Mouse (Mus musculus): Measurements from ENCODE around the gene Xdh. TPM values are rescaled to one million over a fixed set of nuclear protein-coding genes. Genes with fewer than 3 reads are reported as not detected.
A peak's percentile ranks its signal among the peaks of the same experiment; 100 is the strongest.

The Xdh gene
- polyA plus RNA-seq, 1 experiment from 2014 or later: 0.11 TPM

DNA sequence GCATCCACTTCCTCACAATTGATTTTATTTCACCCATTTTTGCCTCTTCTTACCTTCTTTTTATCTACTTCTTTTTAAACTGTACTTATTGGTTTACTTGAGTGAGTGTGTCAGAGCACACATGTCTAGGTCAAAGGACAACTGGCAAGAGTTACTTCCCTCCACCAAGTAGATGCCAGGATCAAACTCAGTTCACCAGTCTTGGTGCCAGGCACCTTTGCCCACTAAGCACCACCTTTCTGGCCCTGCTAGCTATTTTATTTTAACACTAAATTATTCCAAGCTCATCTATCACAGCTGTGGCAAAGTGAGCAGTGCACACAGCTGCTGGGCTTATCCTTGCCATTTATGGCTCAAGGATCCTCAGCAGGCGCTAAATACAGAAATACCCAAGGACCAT lies 46.9 kb downstream of the Xdh start:
- H3K4me1 ChIP-seq (replicated peaks; ENCODE audit: control insufficient read depth, insufficient read depth, low read length): no peaks in the 10 kb centered on the region
- no peak overlapping the region for H3K27ac ChIP-seq (ENCODE audit: low read depth, low read length)
- H3K9ac ChIP-seq (ENCODE audit: low read length): no peak overlapping the region
- no peaks in the 10 kb centered on the region for H3K9me3 ChIP-seq (ENCODE audit: control insufficient read depth, low read length)
- no peaks in the 10 kb centered on the region for H3K36me3 ChIP-seq (ENCODE audit: control insufficient read depth, insufficient read depth, low read length)
- H3K27me3 ChIP-seq (ENCODE audit: control insufficient read depth, insufficient read depth, low read length): no peaks in the 10 kb centered on the region
- H3K4me2 ChIP-seq (ENCODE audit: low read depth, low read length, severe bottlenecking): no peak overlapping the region
- 100% methylated on average over 1 of the region's 1 CpGs for WGBS
- ATAC-seq (replicated peaks; ENCODE audit: low FRiP score) (no peak), DNase-seq (ENCODE audit: low spot score) (no peak)
- no peak overlapping the region for H3K4me3 ChIP-seq (ENCODE audit: low read depth, low read length)

DNA sequence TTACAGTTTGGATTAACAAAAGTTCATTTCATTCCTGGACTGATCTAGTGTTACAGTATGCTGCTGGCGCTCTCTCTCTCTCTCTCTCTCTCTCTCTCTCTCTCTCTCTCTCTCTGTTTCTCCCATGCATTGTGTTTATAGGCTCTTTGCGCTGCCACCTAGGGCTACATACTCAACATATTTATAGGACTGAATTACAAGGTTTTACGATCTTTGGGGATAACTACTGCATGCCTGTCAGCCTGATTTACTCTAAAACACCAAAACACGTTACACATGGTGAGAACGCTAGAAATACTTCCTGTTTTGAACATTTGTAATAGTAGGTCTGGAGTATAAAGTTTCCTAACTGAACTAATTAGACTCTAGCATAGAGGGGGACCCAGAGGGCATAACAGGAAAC lies 47.8 kb downstream of the Xdh start:
- 80% methylated on average over 5 of the region's 5 CpGs for WGBS
- Histone ChIP-seq H3K9me3 (ENCODE audit: control insufficient read depth, low read length) (no peaks in the 10 kb centered on the region), H3K4me2 (ENCODE audit: low read depth, low read length, severe bottlenecking) (no peak overlapping the region), H3K9ac (ENCODE audit: low read length) (no peak overlapping the region), H3K27ac (ENCODE audit: low read depth, low read length) (no peak overlapping the region), H3K27me3 (ENCODE audit: control insufficient read depth, insufficient read depth, low read length) (no peaks in the 10 kb centered on the region), H3K4me1 (replicated peaks; ENCODE audit: control insufficient read depth, insufficient read depth, low read length) (no peaks in the 10 kb centered on the region), H3K4me3 (ENCODE audit: low read depth, low read length) (no peak overlapping the region), H3K36me3 (ENCODE audit: control insufficient read depth, insufficient read depth, low read length) (no peaks in the 10 kb centered on the region)
- no peak for ATAC-seq (replicated peaks; ENCODE audit: low FRiP score)
- DNase-seq (ENCODE audit: low spot score): no peak

- Histone ChIP-seq H3K4me3 (ENCODE audit: low read depth, low read length) (no peak overlapping the region), H3K36me3 (ENCODE audit: control insufficient read depth, insufficient read depth, low read length) (no peaks in the 10 kb centered on the region), H3K27ac (ENCODE audit: low read depth, low read length) (no peak overlapping the region), H3K9ac (ENCODE audit: low read length) (no peak overlapping the region), H3K4me2 (ENCODE audit: low read depth, low read length, severe bottlenecking) (no peak overlapping the region), H3K9me3 (ENCODE audit: control insufficient read depth, low read length) (no peaks in the 10 kb centered on the region), H3K4me1 (replicated peaks; ENCODE audit: control insufficient read depth, insufficient read depth, low read length) (no peaks in the 10 kb centered on the region), H3K27me3 (ENCODE audit: control insufficient read depth, insufficient read depth, low read length) (no peaks in the 10 kb centered on the region)
- WGBS: 85% methylated on average over 5 of the region's 5 CpGs
- ATAC-seq (replicated peaks; ENCODE audit: low FRiP score) (no peak), DNase-seq (ENCODE audit: low spot score) (no peak)
These were observed 55.6 kb downstream of the Xdh start for GRCm38 (mm10) chr17:73894399-73894798.

DNA sequence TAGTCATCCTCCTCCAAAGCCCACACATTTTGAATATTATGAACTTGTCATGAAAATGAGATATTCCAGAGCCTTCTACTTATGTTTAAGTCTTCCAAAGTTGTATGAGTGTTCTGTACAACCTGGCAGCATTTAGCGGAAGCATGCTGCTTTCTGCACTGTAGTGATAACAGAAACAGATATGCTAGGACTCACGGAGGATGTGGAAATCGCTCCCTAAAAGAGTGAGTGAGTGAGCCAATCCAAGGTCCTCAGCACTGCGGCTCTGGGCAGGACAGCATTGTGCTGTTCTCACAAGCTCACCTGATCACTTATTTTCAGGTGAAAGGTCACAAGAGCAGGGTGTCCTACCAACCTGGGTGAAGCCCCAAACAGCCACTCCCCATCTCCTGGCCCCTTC lies 56.2 kb downstream of the Xdh start:
- H3K4me3 ChIP-seq (ENCODE audit: low read depth, low read length): no peak overlapping the region
- no peak overlapping the region for H3K4me2 ChIP-seq (ENCODE audit: low read depth, low read length, severe bottlenecking)
- no peaks in the 10 kb centered on the region for H3K9me3 ChIP-seq (ENCODE audit: control insufficient read depth, low read length)
- H3K9ac ChIP-seq (ENCODE audit: low read length): no peak overlapping the region
- H3K4me1 ChIP-seq (replicated peaks; ENCODE audit: control insufficient read depth, insufficient read depth, low read length): no peaks in the 10 kb centered on the region
- ATAC-seq (replicated peaks; ENCODE audit: low FRiP score): no peak
- no peak for DNase-seq (ENCODE audit: low spot score)
- H3K36me3 ChIP-seq (ENCODE audit: control insufficient read depth, insufficient read depth, low read length): no peaks in the 10 kb centered on the region
- WGBS: 93% methylated on average over 4 of the region's 4 CpGs
- no peak overlapping the region for H3K27ac ChIP-seq (ENCODE audit: low read depth, low read length)
- H3K27me3 ChIP-seq (ENCODE audit: control insufficient read depth, insufficient read depth, low read length): no peaks in the 10 kb centered on the region

GRCm38 (mm10) chr17:73893207-73893606 lies 56.8 kb downstream of the Xdh start:
- ATAC-seq (replicated peaks; ENCODE audit: low FRiP score): no peak
- Histone ChIP-seq H3K4me3 (ENCODE audit: low read depth, low read length) (no peak overlapping the region), H3K27me3 (ENCODE audit: control insufficient read depth, insufficient read depth, low read length) (no peaks in the 10 kb centered on the region), H3K9me3 (ENCODE audit: control insufficient read depth, low read length) (no peaks in the 10 kb centered on the region), H3K4me2 (ENCODE audit: low read depth, low read length, severe bottlenecking) (no peak overlapping the region), H3K36me3 (ENCODE audit: control insufficient read depth, insufficient read depth, low read length) (no peaks in the 10 kb centered on the region), H3K4me1 (replicated peaks; ENCODE audit: control insufficient read depth, insufficient read depth, low read length) (no peaks in the 10 kb centered on the region), H3K9ac (ENCODE audit: low read length) (no peak overlapping the region), H3K27ac (ENCODE audit: low read depth, low read length) (no peak overlapping the region)
- 88% methylated on average over 10 of the region's 10 CpGs for WGBS
- DNase-seq (ENCODE audit: low spot score): no peak

DNA sequence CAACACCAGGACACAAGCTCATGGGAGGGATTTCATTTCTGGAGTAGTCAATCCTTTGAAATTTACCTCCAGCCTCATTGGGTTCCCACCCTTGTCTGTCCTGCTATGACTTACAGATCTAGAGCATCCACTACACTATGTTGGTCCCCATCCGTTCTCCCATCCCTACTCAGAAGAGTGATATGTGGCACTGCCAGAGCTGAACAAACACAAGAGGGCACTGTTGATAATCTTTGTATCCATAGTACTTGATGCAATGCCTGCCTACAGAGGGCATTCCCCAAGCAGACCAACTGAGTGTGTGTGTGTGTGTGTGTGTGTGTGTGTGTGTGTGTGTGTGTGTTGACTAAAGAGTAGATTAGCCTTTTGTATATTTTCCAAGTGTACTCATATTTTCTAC lies 58.4 kb downstream of the Xdh start:
- no peaks in the 10 kb centered on the region for H3K9me3 ChIP-seq (ENCODE audit: control insufficient read depth, low read length)
- H3K4me2 ChIP-seq (ENCODE audit: low read depth, low read length, severe bottlenecking): no peak overlapping the region
- no peak overlapping the region for H3K27ac ChIP-seq (ENCODE audit: low read depth, low read length)
- ATAC-seq (replicated peaks; ENCODE audit: low FRiP score) (no peak), DNase-seq (ENCODE audit: low spot score) (no peak)
- no peak overlapping the region for H3K4me3 ChIP-seq (ENCODE audit: low read depth, low read length)
- WGBS: 89% methylated on average over 1 of the region's 1 CpGs
- no peaks in the 10 kb centered on the region for H3K4me1 ChIP-seq (replicated peaks; ENCODE audit: control insufficient read depth, insufficient read depth, low read length)
- H3K27me3 ChIP-seq (ENCODE audit: control insufficient read depth, insufficient read depth, low read length): no peaks in the 10 kb centered on the region
- no peak overlapping the region for H3K9ac ChIP-seq (ENCODE audit: low read length)
- H3K36me3 ChIP-seq (ENCODE audit: control insufficient read depth, insufficient read depth, low read length): no peaks in the 10 kb centered on the region

GRCm38 (mm10) chr17:73886071-73886785 lies 63.8 kb downstream of the Xdh start:
- no peak overlapping the region for H3K4me3 ChIP-seq (ENCODE audit: low read depth, low read length)
- H3K9ac ChIP-seq (ENCODE audit: low read length): no peak overlapping the region
- H3K9me3 ChIP-seq (ENCODE audit: control insufficient read depth, low read length): no peaks in the 10 kb centered on the region
- WGBS: 90% methylated on average over 25 of the region's 25 CpGs
- no peaks in the 10 kb centered on the region for H3K4me1 ChIP-seq (replicated peaks; ENCODE audit: control insufficient read depth, insufficient read depth, low read length)
- ATAC-seq (replicated peaks; ENCODE audit: low FRiP score) (no peak), DNase-seq (ENCODE audit: low spot score) (no peak)
- no peak overlapping the region for H3K27ac ChIP-seq (ENCODE audit: low read depth, low read length)
- no peak overlapping the region for H3K4me2 ChIP-seq (ENCODE audit: low read depth, low read length, severe bottlenecking)
- H3K27me3 ChIP-seq (ENCODE audit: control insufficient read depth, insufficient read depth, low read length): no peaks in the 10 kb centered on the region
- H3K36me3 ChIP-seq (ENCODE audit: control insufficient read depth, insufficient read depth, low read length): no peaks in the 10 kb centered on the region

DNA sequence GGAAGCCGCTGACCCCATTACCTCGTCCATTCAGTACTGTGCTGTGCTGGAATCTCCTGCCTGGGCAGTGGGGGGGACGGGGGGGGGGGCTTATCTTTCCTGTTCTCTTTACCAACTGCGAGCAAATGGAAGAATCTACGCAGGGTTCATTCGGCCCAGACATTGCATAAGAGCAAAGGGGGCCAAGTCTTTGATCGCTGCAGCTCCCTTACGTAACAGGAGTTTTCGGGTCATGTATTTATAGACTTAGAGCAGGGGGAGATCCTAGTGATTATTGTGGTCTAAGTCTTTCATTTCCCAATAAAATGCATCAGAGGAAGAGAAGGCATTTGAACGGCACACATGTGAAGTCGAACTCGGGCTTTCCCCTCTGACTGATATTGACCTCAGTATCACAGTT lies 66.7 kb downstream of the Xdh start:
- no peaks in the 10 kb centered on the region for H3K4me1 ChIP-seq (replicated peaks; ENCODE audit: control insufficient read depth, insufficient read depth, low read length)
- H3K27me3 ChIP-seq (ENCODE audit: control insufficient read depth, insufficient read depth, low read length): no peaks in the 10 kb centered on the region
- no peak overlapping the region for H3K27ac ChIP-seq (ENCODE audit: low read depth, low read length)
- 82% methylated on average over 12 of the region's 12 CpGs for WGBS
- H3K4me2 ChIP-seq (ENCODE audit: low read depth, low read length, severe bottlenecking): no peak overlapping the region
- ATAC-seq (replicated peaks; ENCODE audit: low FRiP score) (no peak), DNase-seq (ENCODE audit: low spot score) (no peak)
- no peak overlapping the region for H3K4me3 ChIP-seq (ENCODE audit: low read depth, low read length)
- no peaks in the 10 kb centered on the region for H3K9me3 ChIP-seq (ENCODE audit: control insufficient read depth, low read length)
- no peak overlapping the region for H3K9ac ChIP-seq (ENCODE audit: low read length)
- H3K36me3 ChIP-seq (ENCODE audit: control insufficient read depth, insufficient read depth, low read length): no peaks in the 10 kb centered on the region

DNA sequence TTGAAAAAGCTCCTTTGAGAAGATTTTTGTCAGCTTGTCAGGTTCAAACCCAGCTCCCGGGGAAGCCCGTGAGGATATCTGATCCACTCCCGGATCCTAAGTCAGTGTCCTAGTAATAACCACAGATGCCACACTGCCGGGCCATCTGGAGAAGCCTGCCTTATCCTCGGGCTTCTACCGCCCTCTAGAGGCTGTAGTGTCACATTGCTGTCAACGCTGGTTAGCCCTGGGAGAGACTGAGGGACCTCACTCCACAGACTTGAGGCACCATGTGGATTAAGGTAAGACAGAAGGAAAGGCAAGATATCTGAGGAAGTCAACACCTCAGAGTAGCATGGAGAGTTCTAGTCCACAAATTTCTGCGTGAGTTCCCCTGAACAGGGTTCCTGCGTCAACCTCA lies 67.8 kb downstream of the Xdh start:
- H3K4me3 ChIP-seq (ENCODE audit: low read depth, low read length): no peak overlapping the region
- no peaks in the 10 kb centered on the region for H3K9me3 ChIP-seq (ENCODE audit: control insufficient read depth, low read length)
- 12% methylated on average over 9 of the region's 9 CpGs for WGBS
- H3K4me2 ChIP-seq (ENCODE audit: low read depth, low read length, severe bottlenecking): no peak overlapping the region
- H3K9ac ChIP-seq (ENCODE audit: low read length): no peak overlapping the region
- no peaks in the 10 kb centered on the region for H3K27me3 ChIP-seq (ENCODE audit: control insufficient read depth, insufficient read depth, low read length)
- H3K4me1 ChIP-seq (replicated peaks; ENCODE audit: control insufficient read depth, insufficient read depth, low read length): no peaks in the 10 kb centered on the region
- H3K27ac ChIP-seq (ENCODE audit: low read depth, low read length): no peak overlapping the region
- peak; percentile 86 for ATAC-seq (replicated peaks; ENCODE audit: low FRiP score)
- peak; percentile 87 for DNase-seq (ENCODE audit: low spot score)
- H3K36me3 ChIP-seq (ENCODE audit: control insufficient read depth, insufficient read depth, low read length): no peaks in the 10 kb centered on the region
